Mouse (Mus musculus) CH12F3 (cell line): ENCODE results near the gene Bap1.

Experiments used
- in situ Hi-C: fragments of 300-500 bp; cut with MboI; formaldehyde crosslinking; loops from 2 replicates; pipeline ENCODE4 v1.14.3; 2020; ENCODE audit warnings: low sequenced_read_pairs

Gene Bap1

GRCm38 (mm10) chr14:31233070-31233995 is 17.9 kb upstream of the Bap1 start:
- in situ Hi-C loops: no loop called here

GRCm38 (mm10) chr14:31233996-31234591 is 17.2 kb upstream of the Bap1 start:
- in situ Hi-C loops: no loop called here

DNA sequence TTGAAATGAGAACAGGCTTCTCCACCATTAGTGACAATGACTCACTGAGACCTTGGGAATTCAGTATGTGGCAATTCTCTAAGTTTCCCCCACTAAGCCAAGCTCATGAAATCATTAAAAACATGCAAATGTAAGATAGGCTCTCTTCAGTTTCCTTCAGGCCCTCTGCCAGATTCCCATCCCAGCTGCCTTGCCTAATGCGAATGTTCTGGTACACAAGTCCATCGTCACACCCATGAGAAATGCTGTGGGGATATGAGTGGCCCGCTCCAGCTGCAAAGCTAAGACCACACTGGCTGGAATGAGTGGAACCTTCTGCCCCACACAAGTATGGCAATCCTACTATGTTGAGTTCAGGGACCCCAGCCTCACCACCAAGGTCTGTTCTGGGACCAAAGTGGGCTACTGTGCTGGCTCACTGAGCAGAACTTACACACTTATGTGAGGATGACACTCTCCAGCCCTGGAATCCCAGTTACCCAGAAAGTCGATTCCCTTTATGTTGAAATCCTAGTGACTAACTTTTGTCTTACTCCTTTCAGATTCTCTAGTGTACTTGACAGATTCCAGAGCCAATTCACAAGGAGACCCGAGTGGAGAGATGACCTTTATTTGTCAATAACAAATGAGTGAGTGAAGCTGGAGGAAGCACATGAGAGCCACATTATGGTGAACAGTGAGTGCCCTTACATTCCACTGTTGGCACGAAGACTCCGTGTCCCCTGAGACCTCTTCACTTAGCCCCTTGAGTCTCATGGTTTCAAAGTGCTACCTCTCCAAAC is 14.0 kb upstream of the Bap1 start:
- in situ Hi-C loops: no loop called here

GRCm38 (mm10) chr14:31240528-31240927 is 10.7 kb upstream of the Bap1 start:
- in situ Hi-C loops: no loop called here

DNA sequence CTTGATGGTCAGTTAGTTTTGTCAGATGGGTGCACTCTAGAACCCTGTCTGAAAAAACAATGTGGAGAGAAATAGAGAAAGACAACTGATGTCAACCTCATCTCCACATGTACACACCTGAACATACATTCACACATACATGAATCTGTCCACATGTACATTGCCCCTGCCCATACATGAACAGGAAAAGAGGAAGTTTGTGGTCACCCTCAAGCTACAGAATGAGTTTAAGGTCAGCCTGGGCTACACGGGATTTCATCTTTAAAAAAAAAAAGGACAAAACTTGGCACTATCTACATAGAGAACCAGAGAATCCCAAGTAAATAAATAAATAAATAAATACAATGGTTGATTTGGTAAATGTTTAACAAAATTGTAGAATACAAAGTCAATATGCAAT is 6.5 kb upstream of the Bap1 start:
- in situ Hi-C loops: no loop called here

- in situ Hi-C loops: no loop called here
Observed at GRCm38 (mm10) chr14:31245946-31246345, 5.3 kb upstream of the Bap1 start.

DNA sequence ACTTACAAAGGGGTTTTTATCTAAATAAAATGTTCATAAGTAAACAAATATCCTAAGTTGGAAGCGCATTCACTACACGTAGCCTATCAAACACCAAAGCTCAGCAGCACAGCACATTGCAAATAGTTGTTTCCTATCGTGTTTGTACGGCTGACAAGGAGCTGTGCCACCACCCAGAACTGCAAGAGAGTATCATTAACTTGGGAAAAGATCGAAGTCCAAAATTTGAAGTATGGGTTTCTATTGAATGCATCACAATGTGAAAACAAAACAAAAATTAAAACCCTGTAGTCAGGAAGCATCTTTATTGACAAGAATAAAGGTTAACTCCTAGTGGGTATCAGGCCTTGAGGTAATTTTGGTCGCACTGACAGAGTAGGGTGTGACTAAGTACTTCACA is 2.9 kb upstream of the Bap1 start:
- in situ Hi-C loops: no loop called here

DNA sequence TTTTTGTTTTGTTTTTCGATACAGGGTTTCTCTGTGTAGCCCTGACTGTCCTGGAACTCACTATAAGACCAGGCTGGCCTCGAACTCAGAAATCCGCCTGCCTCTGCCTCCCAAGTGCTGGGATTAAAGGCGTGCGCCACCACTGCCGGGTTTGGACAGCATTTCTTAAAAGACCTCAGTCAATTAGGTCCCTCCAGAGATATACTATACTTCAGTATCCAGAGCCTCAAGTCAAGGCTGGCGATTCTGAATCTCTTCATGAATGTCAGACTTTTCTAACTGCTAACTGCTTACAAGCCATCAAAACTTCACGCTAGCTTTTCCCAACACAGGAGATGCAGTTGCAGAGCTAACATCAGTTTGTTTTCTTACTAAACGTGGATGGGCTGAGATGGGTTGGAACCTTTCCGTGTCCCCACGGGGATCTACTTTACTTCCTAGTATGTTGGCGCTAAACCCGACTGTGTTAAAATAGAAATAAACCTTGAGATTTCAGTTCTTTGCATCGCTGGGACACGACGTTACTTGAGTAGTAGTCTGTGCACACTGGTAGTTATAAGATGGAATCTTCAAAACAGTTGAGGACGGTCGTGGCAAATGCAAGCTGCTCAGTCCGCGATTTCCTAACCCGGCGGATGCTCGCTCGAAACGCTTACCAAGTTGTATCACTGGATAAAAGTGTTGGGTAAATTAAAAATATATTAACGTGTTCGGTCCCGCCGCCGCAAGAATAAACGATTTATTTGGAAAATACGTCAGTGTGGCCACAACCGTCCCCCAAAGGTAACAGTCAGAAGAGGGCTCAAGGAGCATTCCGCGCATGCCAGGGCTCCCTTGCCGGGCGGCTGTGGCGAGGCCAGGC is 797 bp upstream of the Bap1 start:
- in situ Hi-C loops: no loop called here

- in situ Hi-C loops: no loop called here
Observed at GRCm38 (mm10) chr14:31251626-31252025, 376 bp downstream of the Bap1 start.

DNA sequence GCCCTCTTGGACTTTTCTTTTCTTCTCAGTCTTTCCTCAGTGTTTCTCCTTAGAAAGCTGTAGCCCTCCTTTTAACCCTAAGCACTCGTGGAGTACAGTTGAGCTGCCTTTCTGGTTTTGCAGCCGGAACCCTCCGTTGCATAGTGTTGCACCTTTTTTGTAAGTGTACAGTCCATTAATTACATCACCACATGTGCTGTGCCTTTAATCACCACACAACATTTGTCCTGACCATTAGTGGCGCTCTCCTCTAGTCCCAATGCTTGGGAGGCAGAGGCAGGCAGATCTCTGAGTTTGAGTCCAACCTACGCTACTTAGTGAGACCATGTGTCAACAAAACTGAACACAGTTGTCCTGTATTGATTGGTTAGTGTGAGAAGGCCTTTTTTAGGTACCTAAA is 841 bp downstream of the Bap1 start:
- in situ Hi-C loops: no loop called here

DNA sequence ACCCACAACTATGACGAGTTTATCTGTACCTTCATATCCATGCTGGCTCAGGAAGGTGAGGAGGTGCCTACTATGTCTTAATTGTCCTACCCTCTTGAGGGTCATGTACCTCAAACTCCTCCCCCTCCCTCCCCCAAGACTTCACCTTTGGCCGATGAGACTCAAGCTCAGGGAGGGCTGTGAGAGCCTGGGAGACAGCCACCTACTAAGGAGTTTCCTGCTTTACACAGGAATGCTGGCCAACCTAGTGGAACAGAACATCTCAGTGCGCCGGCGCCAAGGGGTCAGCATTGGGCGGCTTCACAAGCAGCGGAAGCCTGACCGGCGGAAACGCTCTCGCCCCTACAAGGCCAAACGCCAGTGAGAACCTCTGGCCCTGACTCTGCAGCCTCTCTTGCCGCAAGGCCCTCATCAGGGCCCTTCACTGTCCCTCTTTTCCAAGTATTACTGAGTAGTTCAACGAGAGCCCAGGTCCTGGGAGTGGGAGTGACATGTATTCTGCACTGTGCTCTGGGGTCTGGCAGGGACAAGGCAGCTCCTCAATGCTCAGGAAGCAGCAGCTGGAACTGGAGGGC is 7.3 kb downstream of the Bap1 start:
- in situ Hi-C loops: no loop called here

GRCm38 (mm10) chr14:31260374-31260773 is 9.1 kb downstream of the Bap1 start:
- in situ Hi-C loops: no loop called here

DNA sequence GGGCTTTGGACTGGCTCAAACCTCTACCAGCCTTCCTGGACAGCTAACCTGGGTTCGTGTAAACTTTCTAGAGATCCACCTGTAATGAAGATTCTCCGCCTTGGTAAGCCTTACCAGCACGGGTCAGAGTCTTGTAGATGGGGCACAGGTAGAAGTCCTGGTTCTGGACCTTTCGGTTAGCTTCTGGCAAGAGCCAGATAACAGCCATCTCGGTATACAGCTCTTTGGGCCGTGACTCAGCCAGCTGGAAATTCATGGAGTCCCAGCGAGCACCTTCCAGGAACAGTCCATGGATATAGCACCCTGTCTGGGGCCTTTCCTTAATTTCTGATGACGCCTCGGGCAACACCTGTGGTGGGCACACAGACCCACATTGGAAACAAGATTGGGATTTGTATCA is 9.7 kb downstream of the Bap1 start:
- in situ Hi-C loops: no loop called here

GRCm38 (mm10) chr14:31267649-31268048 is 16.4 kb downstream of the Bap1 start:
- in situ Hi-C loops: no loop called here

DNA sequence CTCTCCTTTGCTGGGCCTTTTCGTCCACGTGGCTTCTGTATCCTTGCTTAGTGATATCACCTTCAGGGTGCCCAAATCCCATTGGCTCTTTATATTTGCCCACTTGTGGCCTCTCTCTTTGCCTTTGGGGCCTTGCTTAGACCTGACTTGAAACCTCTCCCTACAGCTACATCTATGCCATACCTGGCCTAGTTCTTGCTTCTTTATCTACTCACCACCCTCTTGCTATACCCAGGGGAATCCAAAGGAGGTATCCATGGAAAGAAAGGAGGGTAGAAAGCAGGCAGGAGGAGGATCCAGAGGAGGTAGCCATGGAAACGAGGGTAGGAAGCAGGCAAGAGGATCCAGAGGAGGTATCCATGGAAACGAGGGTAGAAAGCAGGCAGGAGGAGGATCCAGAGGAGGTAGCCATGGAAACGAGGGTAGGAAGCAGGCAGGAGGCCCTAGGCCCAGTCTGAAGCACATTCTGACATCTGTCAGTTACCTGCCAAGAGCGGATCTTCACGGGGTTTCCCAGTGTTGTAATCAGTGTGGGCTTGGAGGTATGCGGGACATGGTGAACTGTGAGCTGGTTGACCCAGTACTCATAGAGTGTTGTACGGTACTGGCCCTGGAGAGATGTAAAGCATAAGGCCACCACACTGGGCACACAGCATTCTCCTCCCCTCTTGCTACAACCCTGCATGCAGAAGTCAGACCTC is 17.2 kb downstream of the Bap1 start:
- in situ Hi-C loops: no loop called here

DNA sequence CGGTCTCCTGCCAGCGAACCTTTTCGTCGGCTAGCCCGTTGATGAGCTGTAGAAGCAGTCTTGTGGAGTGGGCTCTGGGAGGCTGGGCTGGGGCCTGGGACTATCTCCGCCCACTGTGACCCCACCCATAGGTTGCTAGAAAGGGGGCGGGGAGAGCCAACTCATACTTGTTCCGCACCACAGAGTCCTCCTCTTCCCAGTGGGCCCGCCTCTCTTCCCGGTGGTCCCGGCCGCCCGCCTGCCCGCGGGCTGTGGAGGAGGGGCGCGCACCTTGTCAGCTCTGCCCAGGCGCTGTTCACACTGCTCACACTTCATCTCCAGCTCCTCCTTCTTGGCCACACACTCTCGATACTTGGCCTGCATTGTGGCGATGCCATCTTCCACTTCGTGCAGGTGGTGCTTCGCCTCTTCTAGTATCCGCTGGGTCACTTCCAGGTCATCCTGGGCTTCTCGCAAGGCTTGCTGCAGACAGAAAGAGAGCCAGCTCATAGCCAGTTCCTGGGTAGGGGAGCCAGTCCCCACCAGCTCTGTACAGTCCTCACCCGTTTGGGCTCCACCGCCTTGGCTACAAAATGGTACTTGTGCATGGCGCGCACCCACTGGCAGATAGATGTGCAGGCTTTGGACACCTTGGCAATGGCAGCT is 18.3 kb downstream of the Bap1 start:
- in situ Hi-C loops: loop anchor here (5.0 kb wide), 1 partner anchor 58 kb away; no protein-coding TSS in a partner anchor

GRCm38 (mm10) chr14:31271121-31271520 is 19.9 kb downstream of the Bap1 start:
- in situ Hi-C loops: loop anchor here (5.0 kb wide), 1 partner anchor 56 kb away; no protein-coding TSS in a partner anchor

DNA sequence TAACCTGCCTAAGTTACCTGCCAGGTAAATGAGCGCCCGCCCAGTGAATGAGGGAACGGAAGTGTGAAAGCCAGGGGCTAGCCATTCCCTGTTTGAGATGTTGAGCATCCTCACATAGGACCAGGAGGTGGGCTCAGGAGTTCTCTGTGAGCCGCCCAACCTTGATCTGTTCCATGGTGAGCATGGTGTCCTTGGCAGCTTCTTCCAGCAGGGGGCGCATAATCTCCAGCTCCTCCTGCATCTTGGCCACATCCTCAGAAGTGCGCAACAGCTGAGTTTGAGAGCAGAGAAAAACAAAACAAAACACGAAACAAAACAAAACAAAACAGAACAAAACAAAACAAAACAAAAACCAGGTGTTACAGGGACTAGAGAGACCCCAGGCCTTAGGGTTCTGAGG is 20.9 kb downstream of the Bap1 start:
- in situ Hi-C loops: loop anchor here (5.0 kb wide), 1 partner anchor 55 kb away; no protein-coding TSS in a partner anchor

GRCm38 (mm10) chr14:31285728-31286127 is 34.5 kb downstream of the Bap1 start:
- in situ Hi-C loops: no loop called here
